Comparison of ENCODE assay signal across 9 mouse cellular contexts in genomic region chr7:24653681-24654080, GRCm38 (mm10). TPM values are rescaled to one million over a fixed set of nuclear protein-coding genes. Genes with fewer than 3 reads are reported as not detected.
DNase-seq lines count a peak whose midpoint lies in the region; ATAC-seq and TF ChIP-seq lines count a peak whose summit lies in the region.
"Had no signal": no experiment of that assay in that cellular context is flagged by ENCODE, and none has a peak within 500 bp of the region (broad histone marks: within the 10 kb centered on the region; RNA-seq: fewer than 3 reads in every experiment).

No protein-coding gene starts in this region.

- no peak overlapping the region for H3K27ac ChIP-seq in midbrain, embryonic 10.5 days (replicated peaks)
- H3K27ac ChIP-seq in midbrain, embryonic 16.5 days (ENCODE audit: low read length) = no peak overlapping the region
- no peak overlapping the region for H3K27ac ChIP-seq in cortical plate, adult 2 months (ENCODE audit: insufficient read depth, low read length)
- no peak overlapping the region for H3K27ac ChIP-seq in intestine, embryonic 14.5 days (ENCODE audit: low read depth)

- peak; percentile 68 for TF ChIP-seq CTCF in cortical plate, adult 2 months (IDR thresholded peaks at IDR 0.05; ENCODE audit: extremely low read depth, insufficient read depth, low read length)

- DNase-seq in midbrain, embryonic 10.5 days (ENCODE audit: low spot score) = peak; percentile 65
- peak; percentile 68 for DNase-seq in R1 (ENCODE audit: low read depth, low spot score)
- DNase-seq in intestine, embryonic 14.5 days (ENCODE audit: low spot score) = peak; percentile 67
- DNase-seq in lung, adult 18-20 months = peak; percentile 53 to 55
- peak; percentile 33 for DNase-seq in retina, postnatal 7 days (ENCODE audit: low read depth, low spot score)
- DNase-seq in urinary bladder, postnatal 36 days (ENCODE audit: low spot score in 2 of 2) = peak; percentile 53 to 59

- no peak overlapping the region for H3K4me2 ChIP-seq in midbrain, embryonic 16.5 days (ENCODE audit: low read length)
- H3K4me2 ChIP-seq in intestine, embryonic 14.5 days (ENCODE audit: low read length) = no peak overlapping the region

- ATAC-seq in midbrain, embryonic 16.5 days = no peak
- ATAC-seq in intestine, embryonic 14.5 days (replicated peaks; ENCODE audit: low FRiP score, low TSS enrichment, low read depth) = no peak

- H3K9ac ChIP-seq in midbrain, embryonic 16.5 days (ENCODE audit: low read depth, low read length) = no peak overlapping the region
- no peak overlapping the region for H3K9ac ChIP-seq in intestine, embryonic 14.5 days (ENCODE audit: low read length)

- no peak overlapping the region for H3K4me3 ChIP-seq in midbrain, embryonic 10.5 days
- no peak overlapping the region for H3K4me3 ChIP-seq in midbrain, embryonic 16.5 days (ENCODE audit: low read depth, low read length)
- no peak overlapping the region for H3K4me3 ChIP-seq in cortical plate, adult 2 months (ENCODE audit: insufficient read depth, low read length)
- H3K4me3 ChIP-seq in intestine, embryonic 14.5 days (ENCODE audit: low read depth, low read length) = no peak overlapping the region
- H3K4me3 ChIP-seq: myocyte had no signal

- H3K36me3 ChIP-seq in midbrain, embryonic 10.5 days = no peaks in the 10 kb centered on the region
- no peaks in the 10 kb centered on the region for H3K36me3 ChIP-seq in midbrain, embryonic 16.5 days (ENCODE audit: control insufficient read depth, insufficient read depth, low read length)
- no peaks in the 10 kb centered on the region for H3K36me3 ChIP-seq in intestine, embryonic 14.5 days (ENCODE audit: control insufficient read depth, insufficient read depth, low read length)

- WGBS in midbrain, embryonic 10.5 days = 29% methylated on average over 7 of the region's 7 CpGs
- 20% methylated on average over 7 of the region's 7 CpGs for WGBS in midbrain, embryonic 16.5 days
- 21% methylated on average over 7 of the region's 7 CpGs for WGBS in intestine, embryonic 14.5 days

- H3K9me3 ChIP-seq in midbrain, embryonic 10.5 days (replicated peaks) = no peaks in the 10 kb centered on the region
- H3K9me3 ChIP-seq in midbrain, embryonic 16.5 days (replicated peaks; ENCODE audit: control insufficient read depth, low read length, poor library complexity, severe bottlenecking) = no peaks in the 10 kb centered on the region
- H3K9me3 ChIP-seq in intestine, embryonic 14.5 days (ENCODE audit: control insufficient read depth, low read length) = no peaks in the 10 kb centered on the region

- no peaks in the 10 kb centered on the region for H3K4me1 ChIP-seq in midbrain, embryonic 10.5 days
- no peaks in the 10 kb centered on the region for H3K4me1 ChIP-seq in midbrain, embryonic 16.5 days (ENCODE audit: control insufficient read depth, insufficient read depth, low read length)
- no peaks in the 10 kb centered on the region for H3K4me1 ChIP-seq in cortical plate, adult 2 months (ENCODE audit: control insufficient read depth, insufficient read depth, low read length)
- H3K4me1 ChIP-seq in intestine, embryonic 14.5 days (replicated peaks; ENCODE audit: control insufficient read depth, insufficient read depth, low read length) = no peaks in the 10 kb centered on the region

- no peaks in the 10 kb centered on the region for H3K27me3 ChIP-seq in midbrain, embryonic 10.5 days (ENCODE audit: low read depth, poor library complexity, severe bottlenecking)
- H3K27me3 ChIP-seq in midbrain, embryonic 16.5 days (ENCODE audit: control insufficient read depth, insufficient read depth, low read depth, low read length) = no peaks in the 10 kb centered on the region
- no peaks in the 10 kb centered on the region for H3K27me3 ChIP-seq in intestine, embryonic 14.5 days (replicated peaks; ENCODE audit: control insufficient read depth, insufficient read depth, low read length)

- no peak for TF ChIP-seq POLR2A in cortical plate, adult 2 months (IDR thresholded peaks at IDR 0.05; ENCODE audit: extremely low read depth, insufficient read depth, low read length)

RNA-seq across cellular contexts. Expression of gene Lypd3, which starts 17.3 kb away (rescaled TPM):
- 0.32 and 0.36 TPM in 2 replicates for polyA plus RNA-seq in midbrain, embryonic 10.5 days (2016; fragmentation: Nextera tagmentation; extraction: Ambion mirVana)
- polyA plus RNA-seq in midbrain, embryonic 16.5 days (2015; fragmentation: Nextera tagmentation; extraction: Ambion mirVana) = 0.36 and 0.45 TPM in 2 replicates
- polyA plus RNA-seq in cortical plate, adult 2 months (2012; rRNA removed) = not detected in 2 replicates
- 0.50 and 0.77 TPM in 2 replicates for polyA plus RNA-seq in intestine, embryonic 14.5 days (2014; fragmentation: Nextera tagmentation; extraction: Ambion mirVana)
- polyA plus RNA-seq: myocyte had no signal

RNA-seq across cellular contexts. Expression of gene Tex101, which starts 22.8 kb away (rescaled TPM):
- polyA plus RNA-seq in midbrain, embryonic 10.5 days (2016; fragmentation: Nextera tagmentation; extraction: Ambion mirVana) = not detected in 2 replicates
- polyA plus RNA-seq in midbrain, embryonic 16.5 days (2015; fragmentation: Nextera tagmentation; extraction: Ambion mirVana) = not detected in 2 replicates
- not detected in 2 replicates for polyA plus RNA-seq in cortical plate, adult 2 months (2012; rRNA removed)
- not detected in 2 replicates for polyA plus RNA-seq in intestine, embryonic 14.5 days (2014; fragmentation: Nextera tagmentation; extraction: Ambion mirVana)
- polyA plus RNA-seq: myocyte had no signal

RNA-seq across cellular contexts. Expression of gene Phldb3, which starts 43.1 kb away (rescaled TPM):
- 0.05 TPM in 1 of 2 replicates, not detected in the other for polyA plus RNA-seq in midbrain, embryonic 10.5 days (2016; fragmentation: Nextera tagmentation; extraction: Ambion mirVana)
- not detected in 2 replicates for polyA plus RNA-seq in midbrain, embryonic 16.5 days (2015; fragmentation: Nextera tagmentation; extraction: Ambion mirVana)
- 0.08 and 0.11 TPM in 2 replicates for polyA plus RNA-seq in cortical plate, adult 2 months (2012; rRNA removed)
- polyA plus RNA-seq in intestine, embryonic 14.5 days (2014; fragmentation: Nextera tagmentation; extraction: Ambion mirVana) = 0.31 and 0.38 TPM in 2 replicates

RNA-seq across cellular contexts. Expression of gene BC049730, which starts 55.4 kb away (rescaled TPM):
- not detected in 2 replicates for polyA plus RNA-seq in midbrain, embryonic 10.5 days (2016; fragmentation: Nextera tagmentation; extraction: Ambion mirVana)
- not detected in 2 replicates for polyA plus RNA-seq in midbrain, embryonic 16.5 days (2015; fragmentation: Nextera tagmentation; extraction: Ambion mirVana)
- not detected in 2 replicates for polyA plus RNA-seq in cortical plate, adult 2 months (2012; rRNA removed)
- polyA plus RNA-seq in intestine, embryonic 14.5 days (2014; fragmentation: Nextera tagmentation; extraction: Ambion mirVana) = not detected in 2 replicates
- polyA plus RNA-seq: myocyte had no signal
